Mouse (Mus musculus): ENCODE results near the gene Eml6. TPM values are rescaled to one million over a fixed set of nuclear protein-coding genes. Genes with fewer than 3 reads are reported as not detected.

Eml6 gene
- polyA plus RNA-seq, 1 experiment from 2014 or later = 4.0 TPM

- no peak overlapping the region for H3K9ac ChIP-seq (replicated peaks)
- 26% methylated on average over 2 of the region's 2 CpGs for WGBS
- no peak overlapping the region for H3K4me3 ChIP-seq (replicated peaks)
- H3K9me3 ChIP-seq = no peaks in the 10 kb centered on the region
- no peak overlapping the region for H3K4me2 ChIP-seq (replicated peaks)
- H3K36me3 ChIP-seq = no peaks in the 10 kb centered on the region
- no peak overlapping the region for H3K27ac ChIP-seq
- no peak for ATAC-seq
- no peaks in the 10 kb centered on the region for H3K27me3 ChIP-seq
- peaks cover 6% of the 10 kb centered on the region for H3K4me1 ChIP-seq (replicated peaks)
Measured at GRCm38 (mm10) chr11:29779409-29780026, 246.3 kb downstream of the Eml6 start.

DNA sequence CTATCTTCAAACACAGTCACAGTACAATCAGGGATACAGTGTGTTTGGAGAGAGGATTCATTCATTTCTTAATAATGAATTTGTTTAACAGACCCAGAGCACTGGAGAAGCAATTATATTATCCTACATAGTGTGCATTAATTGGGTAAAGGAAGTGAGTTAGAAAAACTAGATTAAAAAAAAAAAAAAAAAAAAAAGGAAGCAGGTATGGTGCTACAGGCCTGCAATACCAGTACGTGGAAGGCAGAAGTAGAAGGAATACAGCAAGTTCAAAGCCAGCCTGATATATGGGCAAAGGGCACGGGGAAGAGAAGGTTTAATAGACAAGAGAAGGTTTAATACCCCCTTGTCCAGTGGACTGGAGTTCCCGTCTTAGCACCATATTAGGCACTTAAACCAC is 246.9 kb downstream of the Eml6 start:
- Histone ChIP-seq H3K27me3 (no peaks in the 10 kb centered on the region), H3K4me1 (replicated peaks) (peaks cover 12% of the 10 kb centered on the region), H3K4me2 (replicated peaks) (no peak overlapping the region), H3K4me3 (replicated peaks) (no peak overlapping the region), H3K27ac (no peak overlapping the region), H3K9me3 (no peaks in the 10 kb centered on the region), H3K36me3 (no peaks in the 10 kb centered on the region), H3K9ac (replicated peaks) (no peak overlapping the region)
- 67% methylated on average over 3 of the region's 3 CpGs for WGBS
- no peak for ATAC-seq

DNA sequence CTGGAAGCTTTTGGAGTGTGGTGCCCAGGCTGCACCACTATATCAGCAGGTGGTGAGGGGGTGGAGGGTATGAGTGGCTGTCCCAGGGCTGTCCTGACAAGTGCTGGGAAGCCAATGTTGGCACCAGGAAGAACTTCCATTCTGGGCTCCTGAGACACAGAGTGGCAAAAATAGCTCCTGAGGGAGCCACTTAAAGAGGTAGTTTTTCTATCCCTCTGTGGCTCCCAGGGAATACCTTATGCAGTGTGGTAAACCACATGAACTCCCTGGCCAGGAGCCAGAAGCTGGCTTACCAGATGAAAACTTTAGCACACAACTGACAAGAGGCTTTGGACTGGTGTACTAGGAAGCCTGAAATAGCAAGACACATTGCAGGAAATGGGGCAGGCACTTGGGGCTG is 247.9 kb downstream of the Eml6 start:
- Histone ChIP-seq H3K36me3 (no peaks in the 10 kb centered on the region), H3K27me3 (no peaks in the 10 kb centered on the region), H3K9ac (replicated peaks) (no peak overlapping the region), H3K27ac (no peak overlapping the region), H3K4me3 (replicated peaks) (no peak overlapping the region), H3K9me3 (no peaks in the 10 kb centered on the region), H3K4me1 (replicated peaks) (peaks cover 14% of the 10 kb centered on the region), H3K4me2 (replicated peaks) (no peak overlapping the region)
- ATAC-seq = no peak

- no peak overlapping the region for H3K4me3 ChIP-seq (replicated peaks)
- WGBS = 63% methylated on average over 2 of the region's 2 CpGs
- H3K27ac ChIP-seq = peak overlapping the region; percentile 62
- no peak overlapping the region for H3K4me2 ChIP-seq (replicated peaks)
- peaks cover 14% of the 10 kb centered on the region for H3K4me1 ChIP-seq (replicated peaks)
- H3K27me3 ChIP-seq = no peaks in the 10 kb centered on the region
- no peaks in the 10 kb centered on the region for H3K9me3 ChIP-seq
- ATAC-seq = peak; percentile 47
- 0 out of 2 replicates have a peak overlapping the region, but pooled peaks have one; percentile 15 for H3K9ac ChIP-seq (replicated peaks)
- H3K36me3 ChIP-seq = no peaks in the 10 kb centered on the region
Measured at GRCm38 (mm10) chr11:29774760-29775159, 251.1 kb downstream of the Eml6 start.

- Histone ChIP-seq H3K27ac (peak overlapping the region; percentile 62), H3K27me3 (no peaks in the 10 kb centered on the region), H3K9ac (replicated peaks) (no peak overlapping the region), H3K4me3 (replicated peaks) (no peak overlapping the region), H3K4me1 (replicated peaks) (peaks cover 12% of the 10 kb centered on the region), H3K4me2 (replicated peaks) (no peak overlapping the region), H3K36me3 (no peaks in the 10 kb centered on the region), H3K9me3 (no peaks in the 10 kb centered on the region)
- 18% methylated on average over 2 of the region's 2 CpGs for WGBS
- peak; percentile 84 for ATAC-seq
Measured at GRCm38 (mm10) chr11:29774296-29774695, 251.5 kb downstream of the Eml6 start.

DNA sequence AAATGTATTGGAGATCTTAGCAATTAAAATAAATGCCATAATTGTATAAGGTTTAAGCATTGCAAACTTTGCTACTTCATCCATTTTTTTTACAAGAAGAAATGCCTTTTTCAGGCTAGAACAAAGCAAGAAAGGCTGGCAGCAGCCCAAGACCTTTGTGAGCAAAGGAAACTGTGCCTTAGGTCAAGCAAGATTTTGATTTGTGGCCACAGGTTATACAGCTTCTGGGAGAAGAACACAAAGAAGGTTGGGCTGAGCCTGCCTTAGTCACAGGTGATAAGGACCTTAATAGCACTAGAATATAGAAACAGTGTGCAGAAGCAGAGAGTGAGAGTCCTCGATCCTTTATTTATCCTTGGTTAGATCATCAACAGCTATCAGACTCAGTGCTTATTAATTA is 253.6 kb downstream of the Eml6 start:
- ATAC-seq = no peak
- WGBS = 100% methylated on average over 1 of the region's 1 CpGs
- Histone ChIP-seq H3K9ac (replicated peaks) (no peak overlapping the region), H3K36me3 (no peaks in the 10 kb centered on the region), H3K4me2 (replicated peaks) (no peak overlapping the region), H3K4me3 (replicated peaks) (no peak overlapping the region), H3K4me1 (replicated peaks) (peaks cover 12% of the 10 kb centered on the region), H3K27ac (no peak overlapping the region), H3K9me3 (no peaks in the 10 kb centered on the region), H3K27me3 (no peaks in the 10 kb centered on the region)

DNA sequence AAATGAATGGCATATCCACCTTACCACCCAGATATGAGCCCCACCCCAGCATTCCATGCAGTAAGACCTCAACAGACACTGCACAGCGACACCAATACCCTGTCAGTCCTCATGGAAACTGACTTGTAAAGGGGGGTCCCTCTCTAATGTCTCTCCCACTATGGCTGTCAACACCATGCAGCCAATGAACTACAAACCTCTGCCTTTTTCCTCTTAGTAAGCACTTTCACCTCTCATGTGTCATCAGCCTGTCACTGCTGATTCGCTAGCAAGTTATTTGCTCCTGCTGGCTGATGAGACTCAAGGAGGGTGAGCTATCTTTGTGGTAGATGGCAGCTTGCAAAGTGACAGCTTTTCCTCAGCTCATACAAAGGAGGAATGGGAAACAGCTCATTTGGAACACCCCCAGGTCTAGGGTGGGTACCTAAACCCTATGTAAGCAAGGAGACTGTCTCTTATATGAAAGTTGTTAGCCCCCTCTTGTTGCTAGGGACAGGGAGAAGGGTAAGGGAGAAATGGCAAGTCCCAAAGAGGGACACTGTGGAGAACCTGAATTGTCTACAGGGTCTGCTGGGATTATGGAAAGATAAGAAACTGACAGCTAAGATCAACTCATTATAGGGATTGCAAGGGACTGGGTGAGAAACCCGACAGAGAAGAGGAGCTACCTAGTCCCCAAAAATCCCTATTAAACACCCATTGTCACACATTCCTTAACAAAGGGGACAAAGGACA is 255.0 kb downstream of the Eml6 start:
- Histone ChIP-seq H3K27me3 (no peaks in the 10 kb centered on the region), H3K36me3 (no peaks in the 10 kb centered on the region), H3K4me1 (replicated peaks) (peaks cover 12% of the 10 kb centered on the region), H3K9ac (replicated peaks) (no peak overlapping the region), H3K4me2 (replicated peaks) (no peak overlapping the region), H3K4me3 (replicated peaks) (no peak overlapping the region), H3K27ac (no peak overlapping the region), H3K9me3 (no peaks in the 10 kb centered on the region)
- 70% methylated on average over 3 of the region's 3 CpGs for WGBS
- ATAC-seq = no peak

DNA sequence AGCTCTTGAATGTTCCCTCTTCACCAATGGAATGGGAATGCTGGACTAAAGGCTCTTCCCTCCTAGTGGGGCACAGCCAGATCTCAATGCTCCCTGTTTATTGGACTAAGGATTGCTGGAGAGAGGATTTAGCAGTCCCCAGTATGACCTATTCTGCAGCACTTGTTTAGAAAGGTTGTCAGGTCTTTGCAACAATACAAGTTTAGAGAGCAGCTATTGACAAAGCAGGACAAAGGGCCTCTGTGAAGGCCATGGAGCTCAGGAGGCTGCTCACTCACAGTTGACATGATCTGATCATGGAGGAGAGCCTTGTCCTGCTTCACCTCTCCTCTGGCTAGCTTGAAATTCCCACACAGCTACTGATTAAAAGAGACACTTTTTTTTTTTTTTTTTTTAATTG is 257.3 kb downstream of the Eml6 start:
- H3K4me2 ChIP-seq (replicated peaks) = no peak overlapping the region
- ATAC-seq = no peak
- no peaks in the 10 kb centered on the region for H3K36me3 ChIP-seq
- 0 out of 2 replicates have a peak, but pooled peaks cover 3% of the 10 kb centered on the region for H3K4me1 ChIP-seq (replicated peaks)
- no peaks in the 10 kb centered on the region for H3K9me3 ChIP-seq
- no peak overlapping the region for H3K4me3 ChIP-seq (replicated peaks)
- no peaks in the 10 kb centered on the region for H3K27me3 ChIP-seq
- H3K27ac ChIP-seq = no peak overlapping the region
- H3K9ac ChIP-seq (replicated peaks) = no peak overlapping the region

- H3K27ac ChIP-seq = no peak overlapping the region
- no peak overlapping the region for H3K4me3 ChIP-seq (replicated peaks)
- H3K4me2 ChIP-seq (replicated peaks) = no peak overlapping the region
- H3K27me3 ChIP-seq = no peaks in the 10 kb centered on the region
- H3K9me3 ChIP-seq = no peaks in the 10 kb centered on the region
- H3K4me1 ChIP-seq (replicated peaks) = 0 out of 2 replicates have a peak, but pooled peaks cover 3% of the 10 kb centered on the region
- ATAC-seq = no peak
- H3K9ac ChIP-seq (replicated peaks) = no peak overlapping the region
- WGBS = 86% methylated on average over 11 of the region's 11 CpGs
- no peaks in the 10 kb centered on the region for H3K36me3 ChIP-seq
Measured at GRCm38 (mm10) chr11:29766313-29766982, 259.4 kb downstream of the Eml6 start.

- H3K4me3 ChIP-seq (replicated peaks) = no peak overlapping the region
- ATAC-seq = no peak
- no peak overlapping the region for H3K9ac ChIP-seq (replicated peaks)
- H3K27ac ChIP-seq = no peak overlapping the region
- H3K4me2 ChIP-seq (replicated peaks) = no peak overlapping the region
- 0 out of 2 replicates have a peak, but pooled peaks cover 3% of the 10 kb centered on the region for H3K4me1 ChIP-seq (replicated peaks)
- WGBS = 43% methylated on average over 4 of the region's 4 CpGs
- no peaks in the 10 kb centered on the region for H3K9me3 ChIP-seq
- no peaks in the 10 kb centered on the region for H3K27me3 ChIP-seq
- no peaks in the 10 kb centered on the region for H3K36me3 ChIP-seq
Measured at GRCm38 (mm10) chr11:29765063-29765462, 260.8 kb downstream of the Eml6 start.

DNA sequence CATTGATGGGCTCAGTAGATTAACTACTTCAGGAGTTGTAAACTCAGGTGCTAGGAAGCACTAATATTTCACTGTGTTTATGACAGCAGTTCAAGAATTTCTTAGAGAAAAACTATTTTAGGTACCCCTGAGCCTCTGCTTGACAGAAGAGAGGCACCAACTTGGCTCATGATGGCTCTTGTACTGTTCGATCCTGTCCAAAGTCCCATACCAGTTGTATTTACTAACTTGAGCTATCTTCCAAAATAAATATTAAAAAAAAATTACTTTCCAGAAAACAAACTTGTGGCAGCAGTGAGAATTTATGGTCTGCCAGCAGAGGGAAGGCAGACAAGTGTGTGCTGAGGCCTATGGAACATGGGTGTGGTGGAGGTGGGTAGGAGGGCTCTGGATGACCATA is 263.1 kb downstream of the Eml6 start:
- no peak overlapping the region for H3K4me3 ChIP-seq (replicated peaks)
- no peak for ATAC-seq
- H3K27ac ChIP-seq = no peak overlapping the region
- 95% methylated on average over 1 of the region's 1 CpGs for WGBS
- H3K9me3 ChIP-seq = no peaks in the 10 kb centered on the region
- no peak overlapping the region for H3K4me2 ChIP-seq (replicated peaks)
- no peaks in the 10 kb centered on the region for H3K27me3 ChIP-seq
- 0 out of 2 replicates have a peak, but pooled peaks cover 3% of the 10 kb centered on the region for H3K4me1 ChIP-seq (replicated peaks)
- H3K36me3 ChIP-seq = no peaks in the 10 kb centered on the region
- H3K9ac ChIP-seq (replicated peaks) = no peak overlapping the region

DNA sequence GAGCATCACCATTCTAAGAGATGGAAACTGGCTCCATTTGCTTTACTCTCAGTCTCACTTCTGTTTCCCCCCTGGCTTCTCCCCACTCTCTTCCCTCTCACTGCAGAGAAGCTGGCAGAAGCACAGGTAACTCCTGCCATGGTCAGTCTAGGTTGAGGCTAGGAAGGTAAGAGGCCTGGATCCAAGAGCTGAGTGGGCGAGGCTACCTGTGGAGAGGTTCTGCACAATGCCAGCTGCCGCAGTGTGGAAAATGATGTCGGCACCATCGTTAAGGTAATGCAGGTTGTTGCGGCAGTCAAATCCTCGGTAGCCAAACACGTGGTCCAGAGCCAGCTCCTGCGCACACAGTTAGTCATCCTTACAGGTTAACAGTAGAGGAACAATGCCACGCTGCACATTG is 264.4 kb downstream of the Eml6 start:
- 96% methylated on average over 9 of the region's 9 CpGs for WGBS
- H3K4me3 ChIP-seq (replicated peaks) = no peak overlapping the region
- no peak overlapping the region for H3K4me2 ChIP-seq (replicated peaks)

More for the DNA sequence above, 264.4 kb downstream of the Eml6 start:
- Histone ChIP-seq H3K27ac (no peak overlapping the region), H3K9ac (replicated peaks) (no peak overlapping the region), H3K36me3 (no peaks in the 10 kb centered on the region), H3K27me3 (no peaks in the 10 kb centered on the region), H3K9me3 (no peaks in the 10 kb centered on the region), H3K4me1 (replicated peaks) (0 out of 2 replicates have a peak, but pooled peaks cover 3% of the 10 kb centered on the region)
- ATAC-seq = no peak
